Mouse (Mus musculus): ENCODE data around the gene Ttc36. TPM values are rescaled to one million over a fixed set of nuclear protein-coding genes. Genes with fewer than 3 reads are reported as not detected.

Gene Ttc36
- polyA plus RNA-seq, 1 experiment from 2014 or later: 1.1 TPM

DNA sequence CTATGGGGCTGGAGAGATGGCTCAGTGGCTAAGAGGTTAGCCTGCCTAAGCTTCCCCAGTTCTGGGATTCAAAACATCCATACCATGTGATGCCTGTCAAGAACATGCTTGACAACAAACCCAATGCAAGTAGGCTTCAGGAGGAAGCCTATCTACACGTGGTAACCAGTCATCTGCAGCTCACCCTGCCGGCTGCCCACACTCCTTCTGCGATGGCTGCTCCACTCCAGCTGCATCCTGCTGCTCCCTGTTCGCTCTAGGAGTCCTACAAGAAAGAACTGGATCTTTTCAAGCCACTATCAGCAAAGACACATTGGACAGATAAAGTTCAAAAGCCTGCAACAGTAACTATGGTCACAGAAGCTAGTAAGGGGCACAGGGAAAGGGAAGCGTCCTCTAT, 14.7 kb upstream of the Ttc36 start:
- H3K36me3 ChIP-seq (ENCODE audit: control insufficient read depth, insufficient read depth): peaks cover 94% of the 10 kb centered on the region
- H3K9ac ChIP-seq (ENCODE audit: low read length): no peak overlapping the region
- H3K27me3 ChIP-seq (ENCODE audit: control insufficient read depth, insufficient read depth, low read length): no peaks in the 10 kb centered on the region
- 65% methylated on average over 5 of the region's 5 CpGs for WGBS
- no peaks in the 10 kb centered on the region for H3K4me1 ChIP-seq (ENCODE audit: control insufficient read depth, insufficient read depth, low read length)
- H3K27ac ChIP-seq (ENCODE audit: low read length): no peak overlapping the region
- H3K4me3 ChIP-seq (ENCODE audit: low read length): no peak overlapping the region
- no peaks in the 10 kb centered on the region for H3K9me3 ChIP-seq (replicated peaks; ENCODE audit: control insufficient read depth, low read length)
- H3K4me2 ChIP-seq (ENCODE audit: low read depth, low read length): no peak overlapping the region
- ATAC-seq (replicated peaks; ENCODE audit: extremely low read depth, insufficient read depth, low FRiP score): no peak

GRCm38 (mm10) chr9:44814179-44814578, 11.3 kb upstream of the Ttc36 start:
- 92% methylated on average over 8 of the region's 8 CpGs for WGBS
- Histone ChIP-seq H3K27ac (ENCODE audit: low read length) (no peak overlapping the region), H3K9ac (ENCODE audit: low read length) (no peak overlapping the region), H3K9me3 (replicated peaks; ENCODE audit: control insufficient read depth, low read length) (no peaks in the 10 kb centered on the region), H3K36me3 (ENCODE audit: control insufficient read depth, insufficient read depth) (peaks cover 92% of the 10 kb centered on the region), H3K4me2 (ENCODE audit: low read depth, low read length) (no peak overlapping the region), H3K27me3 (ENCODE audit: control insufficient read depth, insufficient read depth, low read length) (no peaks in the 10 kb centered on the region), H3K4me1 (ENCODE audit: control insufficient read depth, insufficient read depth, low read length) (no peaks in the 10 kb centered on the region), H3K4me3 (ENCODE audit: low read length) (no peak overlapping the region)
- ATAC-seq (replicated peaks; ENCODE audit: extremely low read depth, insufficient read depth, low FRiP score): no peak

DNA sequence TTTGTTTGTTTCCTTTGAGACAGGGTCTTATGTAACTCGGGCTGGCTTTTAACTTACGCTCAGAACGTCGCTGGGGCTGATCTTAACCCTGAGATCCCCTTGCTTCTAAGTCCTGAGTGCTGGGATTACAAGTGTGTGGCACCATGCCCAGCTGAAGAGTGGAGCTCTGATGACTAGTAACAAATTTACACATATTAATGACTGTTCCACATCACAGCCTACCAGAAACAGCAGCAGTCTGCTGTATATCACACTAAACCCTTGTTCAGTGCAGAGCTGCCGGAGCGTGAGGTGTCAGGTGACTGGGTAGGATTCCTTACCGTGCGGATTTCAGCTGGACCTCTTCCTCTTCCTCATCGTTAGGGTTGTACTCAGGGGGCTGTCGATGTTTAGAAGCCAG, 7.4 kb upstream of the Ttc36 start:
- Histone ChIP-seq H3K4me2 (ENCODE audit: low read depth, low read length) (no peak overlapping the region), H3K27me3 (ENCODE audit: control insufficient read depth, insufficient read depth, low read length) (no peaks in the 10 kb centered on the region), H3K9me3 (replicated peaks; ENCODE audit: control insufficient read depth, low read length) (no peaks in the 10 kb centered on the region), H3K9ac (ENCODE audit: low read length) (no peak overlapping the region), H3K27ac (ENCODE audit: low read length) (no peak overlapping the region), H3K4me1 (ENCODE audit: control insufficient read depth, insufficient read depth, low read length) (no peaks in the 10 kb centered on the region), H3K36me3 (ENCODE audit: control insufficient read depth, insufficient read depth) (peaks cover 87% of the 10 kb centered on the region), H3K4me3 (ENCODE audit: low read length) (no peak overlapping the region)
- WGBS: 75% methylated on average over 10 of the region's 10 CpGs
- no peak for ATAC-seq (replicated peaks; ENCODE audit: extremely low read depth, insufficient read depth, low FRiP score)

DNA sequence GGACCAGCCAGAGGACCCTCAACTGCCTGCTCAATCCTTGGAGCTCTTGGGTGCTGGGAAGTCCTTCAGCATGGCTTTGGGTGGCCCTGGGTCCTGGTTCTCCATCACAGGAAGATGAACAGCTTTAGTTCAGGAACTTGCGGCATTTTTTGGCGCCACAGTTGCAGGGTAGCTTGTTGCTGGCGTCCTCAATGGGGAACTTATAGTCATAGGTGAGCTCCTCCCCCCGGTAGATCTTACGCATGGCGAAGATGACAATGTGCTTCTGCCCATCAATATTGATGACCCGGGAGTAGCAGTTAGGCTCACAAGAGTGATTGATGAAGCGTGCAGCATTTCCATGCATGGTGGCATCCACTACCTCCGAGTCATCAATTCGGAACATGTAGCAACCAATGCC, 4.9 kb upstream of the Ttc36 start:
- Histone ChIP-seq H3K4me2 (ENCODE audit: low read depth, low read length) (no peak overlapping the region), H3K36me3 (ENCODE audit: control insufficient read depth, insufficient read depth) (peaks cover 71% of the 10 kb centered on the region), H3K27ac (ENCODE audit: low read length) (no peak overlapping the region), H3K9me3 (replicated peaks; ENCODE audit: control insufficient read depth, low read length) (no peaks in the 10 kb centered on the region), H3K4me1 (ENCODE audit: control insufficient read depth, insufficient read depth, low read length) (no peaks in the 10 kb centered on the region), H3K27me3 (ENCODE audit: control insufficient read depth, insufficient read depth, low read length) (no peaks in the 10 kb centered on the region), H3K4me3 (ENCODE audit: low read length) (no peak overlapping the region), H3K9ac (ENCODE audit: low read length) (no peak overlapping the region)
- 92% methylated on average over 10 of the region's 10 CpGs for WGBS
- no peak for ATAC-seq (replicated peaks; ENCODE audit: extremely low read depth, insufficient read depth, low FRiP score)

DNA sequence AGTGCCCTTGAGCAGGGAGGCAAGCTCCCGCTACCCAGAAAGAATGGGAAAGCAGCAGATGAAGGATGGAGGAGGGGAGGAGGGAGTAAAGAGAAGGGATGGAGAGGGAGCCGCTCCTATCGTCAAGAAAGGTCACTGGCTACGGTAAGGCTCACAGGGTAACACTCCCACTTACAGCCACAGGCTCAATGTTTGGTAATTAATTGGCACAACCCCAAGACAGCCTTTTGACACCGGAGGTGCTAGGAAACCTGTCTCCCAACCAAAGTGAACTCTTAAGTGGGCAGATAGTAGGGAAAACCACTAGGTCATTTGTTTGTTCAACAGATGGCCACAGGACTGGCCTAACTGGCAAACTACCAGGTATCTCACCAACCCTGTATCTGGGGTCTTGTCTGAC, 4.3 kb upstream of the Ttc36 start:
- no peaks in the 10 kb centered on the region for H3K4me1 ChIP-seq (ENCODE audit: control insufficient read depth, insufficient read depth, low read length)
- 59% methylated on average over 5 of the region's 5 CpGs for WGBS
- no peak overlapping the region for H3K4me3 ChIP-seq (ENCODE audit: low read length)
- no peak overlapping the region for H3K4me2 ChIP-seq (ENCODE audit: low read depth, low read length)
- no peak overlapping the region for H3K27ac ChIP-seq (ENCODE audit: low read length)
- peaks cover 66% of the 10 kb centered on the region for H3K36me3 ChIP-seq (ENCODE audit: control insufficient read depth, insufficient read depth)
- no peaks in the 10 kb centered on the region for H3K27me3 ChIP-seq (ENCODE audit: control insufficient read depth, insufficient read depth, low read length)
- ATAC-seq (replicated peaks; ENCODE audit: extremely low read depth, insufficient read depth, low FRiP score): no peak
- no peak overlapping the region for H3K9ac ChIP-seq (ENCODE audit: low read length)
- H3K9me3 ChIP-seq (replicated peaks; ENCODE audit: control insufficient read depth, low read length): no peaks in the 10 kb centered on the region

GRCm38 (mm10) chr9:44805536-44805935, 2.7 kb upstream of the Ttc36 start:
- H3K4me3 ChIP-seq (ENCODE audit: low read length): no peak overlapping the region
- no peak overlapping the region for H3K9ac ChIP-seq (ENCODE audit: low read length)
- peaks cover 52% of the 10 kb centered on the region for H3K36me3 ChIP-seq (ENCODE audit: control insufficient read depth, insufficient read depth)
- no peak overlapping the region for H3K27ac ChIP-seq (ENCODE audit: low read length)
- no peak overlapping the region for H3K4me2 ChIP-seq (ENCODE audit: low read depth, low read length)
- H3K27me3 ChIP-seq (ENCODE audit: control insufficient read depth, insufficient read depth, low read length): no peaks in the 10 kb centered on the region
- H3K9me3 ChIP-seq (replicated peaks; ENCODE audit: control insufficient read depth, low read length): no peaks in the 10 kb centered on the region
- 91% methylated on average over 5 of the region's 5 CpGs for WGBS
- no peaks in the 10 kb centered on the region for H3K4me1 ChIP-seq (ENCODE audit: control insufficient read depth, insufficient read depth, low read length)
- ATAC-seq (replicated peaks; ENCODE audit: extremely low read depth, insufficient read depth, low FRiP score): no peak

DNA sequence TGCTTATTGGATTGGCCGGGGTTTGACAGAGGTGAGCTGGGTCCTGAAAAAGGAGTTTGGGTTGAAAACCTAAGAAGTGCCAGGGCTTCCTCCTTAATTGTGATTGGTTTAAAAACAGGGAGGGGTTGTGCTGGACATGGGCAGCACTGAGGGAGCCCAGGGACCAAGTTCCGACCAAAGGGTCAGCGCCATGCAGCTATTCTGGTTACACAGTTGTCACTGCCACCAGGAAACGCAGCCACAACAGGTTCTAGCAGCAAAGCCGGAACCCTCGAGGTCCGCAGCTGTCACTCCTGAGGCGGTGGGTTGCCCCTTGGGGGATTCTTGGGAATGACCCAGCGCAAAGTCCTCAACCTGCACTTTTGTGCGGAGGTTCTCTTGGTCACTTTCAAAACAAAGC, 1.8 kb upstream of the Ttc36 start:
- ATAC-seq (replicated peaks; ENCODE audit: extremely low read depth, insufficient read depth, low FRiP score): no peak
- no peaks in the 10 kb centered on the region for H3K9me3 ChIP-seq (replicated peaks; ENCODE audit: control insufficient read depth, low read length)
- WGBS: 89% methylated on average over 10 of the region's 10 CpGs
- no peak overlapping the region for H3K4me3 ChIP-seq (ENCODE audit: low read length)
- H3K27ac ChIP-seq (ENCODE audit: low read length): no peak overlapping the region
- peaks cover 44% of the 10 kb centered on the region for H3K36me3 ChIP-seq (ENCODE audit: control insufficient read depth, insufficient read depth)
- H3K27me3 ChIP-seq (ENCODE audit: control insufficient read depth, insufficient read depth, low read length): no peaks in the 10 kb centered on the region
- H3K4me2 ChIP-seq (ENCODE audit: low read depth, low read length): no peak overlapping the region
- 0 out of 2 replicates have a peak, but pooled peaks cover 3% of the 10 kb centered on the region for H3K4me1 ChIP-seq (ENCODE audit: control insufficient read depth, insufficient read depth, low read length)
- H3K9ac ChIP-seq (ENCODE audit: low read length): no peak overlapping the region

DNA sequence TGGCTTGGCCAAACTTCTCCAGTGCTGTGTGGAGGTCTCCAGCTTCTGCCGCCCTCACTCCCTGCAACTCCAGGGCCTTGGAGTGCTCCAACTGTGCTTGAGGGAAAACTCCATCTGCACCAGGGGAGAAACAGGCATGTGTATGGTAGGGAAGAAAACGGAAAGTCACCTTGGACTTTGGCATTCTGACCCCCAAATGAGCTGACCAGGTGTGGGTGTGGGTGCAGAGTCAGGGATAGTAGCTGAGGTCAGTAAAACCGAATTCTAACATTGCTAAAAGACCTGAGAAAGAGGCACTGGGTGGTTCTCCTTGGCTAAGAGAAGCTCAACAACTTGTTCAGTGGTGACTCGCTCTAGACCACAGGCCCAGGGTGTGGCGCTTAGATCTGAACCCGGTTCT, 1.2 kb downstream of the Ttc36 start:
- Histone ChIP-seq H3K36me3 (ENCODE audit: control insufficient read depth, insufficient read depth) (peaks cover 15% of the 10 kb centered on the region), H3K4me2 (ENCODE audit: low read depth, low read length) (no peak overlapping the region), H3K9me3 (replicated peaks; ENCODE audit: control insufficient read depth, low read length) (no peaks in the 10 kb centered on the region), H3K4me3 (ENCODE audit: low read length) (no peak overlapping the region), H3K9ac (ENCODE audit: low read length) (no peak overlapping the region), H3K27ac (ENCODE audit: low read length) (no peak overlapping the region), H3K27me3 (ENCODE audit: control insufficient read depth, insufficient read depth, low read length) (peaks cover 9% of the 10 kb centered on the region), H3K4me1 (ENCODE audit: control insufficient read depth, insufficient read depth, low read length) (peaks cover 8% of the 10 kb centered on the region)
- no peak for ATAC-seq (replicated peaks; ENCODE audit: extremely low read depth, insufficient read depth, low FRiP score)
- 81% methylated on average over 6 of the region's 6 CpGs for WGBS

DNA sequence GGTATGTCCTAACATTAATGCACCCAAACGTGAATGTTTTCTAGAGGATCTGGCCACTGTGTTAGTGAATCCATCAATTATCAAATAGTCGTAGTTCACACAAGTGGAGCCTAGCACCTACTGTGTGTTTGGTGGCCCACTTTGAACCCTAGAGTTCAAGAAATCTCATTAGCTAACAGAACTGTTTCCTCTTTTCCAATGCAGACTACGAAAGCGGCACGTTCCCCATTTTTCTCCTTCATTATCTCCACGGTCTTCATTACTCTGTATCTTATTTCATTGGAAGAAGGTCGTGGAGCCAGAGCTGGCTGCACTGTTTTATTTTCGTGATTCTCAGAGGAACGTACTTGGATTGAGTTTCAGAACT, 2.9 kb downstream of the Ttc36 start:
- Histone ChIP-seq H3K27ac (ENCODE audit: low read length) (no peak overlapping the region), H3K9ac (ENCODE audit: low read length) (peak overlapping the region; percentile 79), H3K9me3 (replicated peaks; ENCODE audit: control insufficient read depth, low read length) (no peaks in the 10 kb centered on the region), H3K4me1 (ENCODE audit: control insufficient read depth, insufficient read depth, low read length) (peaks cover 8% of the 10 kb centered on the region), H3K36me3 (ENCODE audit: control insufficient read depth, insufficient read depth) (peaks cover 4% of the 10 kb centered on the region), H3K27me3 (ENCODE audit: control insufficient read depth, insufficient read depth, low read length) (peaks cover 9% of the 10 kb centered on the region), H3K4me3 (ENCODE audit: low read length) (peak overlapping the region; percentile 62), H3K4me2 (ENCODE audit: low read depth, low read length) (peak overlapping the region; percentile 98)
- WGBS: 48% methylated on average over 9 of the region's 9 CpGs
- no peak for ATAC-seq (replicated peaks; ENCODE audit: extremely low read depth, insufficient read depth, low FRiP score)
